Mouse (Mus musculus): Measurements from ENCODE around the gene Troap. TPM values are rescaled to one million over a fixed set of nuclear protein-coding genes. Genes with fewer than 3 reads are reported as not detected.
A peak's percentile ranks its signal among the peaks of the same experiment; 100 is the strongest.
"Not testable (repeated sequence)": the region's sequence is repeated elsewhere in the genome, so short reads cannot be mapped to it uniquely, and the experiment has no call there.

Gene Troap
- polyA plus RNA-seq, 2 experiments = 22.1 to 41.5 TPM

DNA sequence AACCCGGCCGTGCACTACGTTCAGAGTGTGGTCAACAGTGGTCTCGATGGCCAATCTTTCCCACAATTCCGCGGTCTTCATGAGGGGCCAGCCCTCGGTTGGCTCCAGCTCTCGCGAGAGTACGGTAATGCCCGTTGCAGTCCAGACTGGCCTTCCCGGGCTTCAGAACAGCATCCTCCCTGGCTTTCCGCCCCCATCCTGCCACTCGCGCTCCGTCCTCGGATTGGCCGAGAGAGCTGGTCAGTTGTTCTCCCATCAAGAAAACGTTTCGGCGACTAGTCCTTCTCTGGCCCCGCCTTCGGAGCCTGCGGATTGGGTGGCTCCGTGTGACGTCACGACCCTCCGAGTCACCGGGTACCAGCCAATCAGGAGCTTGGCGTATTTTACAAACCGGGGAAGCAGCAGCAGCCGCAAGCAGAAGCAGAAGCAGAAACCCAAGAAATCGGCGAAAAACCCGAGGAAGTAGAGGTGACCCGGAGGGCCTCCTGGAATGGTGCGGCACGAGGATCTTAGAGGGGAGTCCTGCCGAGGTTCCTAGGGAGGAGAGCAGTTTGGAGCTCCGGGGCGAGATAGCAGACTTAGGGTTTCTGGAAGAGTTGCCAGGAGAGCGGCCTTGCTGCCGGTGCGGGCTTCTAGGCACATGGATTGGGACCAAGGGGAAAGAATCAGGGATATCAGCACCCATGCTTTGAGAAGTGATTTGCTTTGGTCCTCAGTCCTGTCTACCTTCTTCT lies 392 bp downstream of the Troap start:
- H3K9me3 ChIP-seq (ENCODE audit: control insufficient read depth, low read length) = no peaks in the 10 kb centered on the region
- peaks cover 13% of the 10 kb centered on the region for H3K4me1 ChIP-seq (ENCODE audit: control insufficient read depth, insufficient read depth, low read length)
- DNase-seq (ENCODE audit: low spot score) (peak; percentile 98), ATAC-seq (ENCODE audit: low FRiP score, low read depth) (peak; percentile 98)
- H3K4me3 ChIP-seq (replicated peaks; ENCODE audit: low read length) = peak overlapping the region; percentile 64
- WGBS = under 1% methylated on average over 44 of the region's 44 CpGs
- H3K9ac ChIP-seq (ENCODE audit: low read depth, low read length, severe bottlenecking) = peak overlapping the region; percentile 70
- peak overlapping the region; percentile 96 for H3K27ac ChIP-seq (replicated peaks; ENCODE audit: low read depth, low read length)
- H3K27me3 ChIP-seq (ENCODE audit: control insufficient read depth, insufficient read depth, low read length) = no peaks in the 10 kb centered on the region
- peak overlapping the region; percentile 85 for H3K4me2 ChIP-seq (replicated peaks; ENCODE audit: low read depth, low read length, severe bottlenecking)
- TF ChIP-seq POLR2A (IDR thresholded peaks at IDR 0.05; ENCODE audit: borderline replicate concordance, extremely low read depth, insufficient read depth, insufficient read length) = 0 out of 2 replicates have a peak, but pooled peaks have one; percentile 7
- H3K36me3 ChIP-seq (ENCODE audit: control insufficient read depth, insufficient read depth, low read length) = peaks cover 11% of the 10 kb centered on the region; the same call in 1 of the 2 replicates

DNA sequence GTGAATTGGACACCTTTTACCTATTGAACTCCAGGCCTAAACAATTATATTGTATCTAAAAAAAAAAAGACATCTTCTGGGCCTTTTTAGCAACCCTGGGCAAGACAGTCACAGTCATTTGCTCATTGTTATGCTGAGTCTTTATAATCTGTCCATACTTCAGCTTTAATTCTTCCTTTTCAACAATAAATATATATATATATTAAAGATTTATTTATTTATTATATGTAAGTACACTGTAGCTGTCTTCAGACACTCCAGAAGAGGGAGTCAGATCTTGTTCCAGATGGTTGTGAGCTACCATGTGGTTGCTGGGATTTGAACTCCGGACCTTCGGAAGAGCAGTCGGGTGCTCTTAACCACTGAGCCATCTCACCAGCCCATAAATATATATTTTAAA lies 1.6 kb downstream of the Troap start:
- not testable (repeated sequence) for H3K4me3 ChIP-seq (replicated peaks; ENCODE audit: low read length)

DNA sequence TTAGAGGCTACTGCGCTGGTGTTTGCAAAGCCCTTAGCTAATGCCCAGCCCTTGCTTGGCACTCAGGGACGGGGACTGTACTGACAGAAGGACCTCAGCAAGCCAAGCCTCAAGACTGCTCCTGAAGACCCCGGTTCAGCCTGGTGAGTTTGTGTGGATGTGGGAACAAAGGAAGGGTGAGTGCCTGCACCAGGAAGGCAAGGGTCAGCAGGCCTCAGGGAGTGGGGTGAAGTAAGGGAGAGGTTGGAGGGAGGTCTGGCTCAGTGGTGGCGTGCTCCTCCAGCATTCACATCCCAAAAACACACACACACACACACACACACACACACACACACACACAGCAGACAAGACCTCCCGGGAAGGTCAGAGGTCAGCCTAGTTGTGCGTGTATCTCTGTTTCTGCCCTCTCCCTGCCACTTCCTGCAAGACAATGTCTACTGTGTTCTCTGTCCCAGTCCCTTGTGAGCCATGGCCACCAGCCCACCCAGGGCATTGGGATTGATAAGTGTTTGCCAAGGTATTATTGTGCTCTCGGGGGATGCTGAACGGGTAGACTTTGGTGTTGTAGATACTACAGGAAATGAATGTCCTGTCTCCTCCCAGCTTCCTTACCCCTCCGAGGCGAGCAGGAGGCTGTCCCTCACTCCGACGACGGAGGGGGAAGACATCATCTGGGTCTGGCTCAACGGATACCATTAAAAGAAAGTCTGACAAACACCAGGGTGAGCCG lies 4.0 kb downstream of the Troap start:
- H3K9ac ChIP-seq (ENCODE audit: low read depth, low read length, severe bottlenecking) = 0 out of 2 replicates have a peak overlapping the region, but pooled peaks have one; percentile 16

More for the DNA sequence above, 1.6 kb downstream of the Troap start:
- H3K9me3 ChIP-seq (ENCODE audit: control insufficient read depth, low read length); H3K27ac ChIP-seq (replicated peaks; ENCODE audit: low read depth, low read length); H3K27me3 ChIP-seq (ENCODE audit: control insufficient read depth, insufficient read depth, low read length); ATAC-seq (ENCODE audit: low FRiP score, low read depth); DNase-seq (ENCODE audit: low spot score): not testable (repeated sequence)
- WGBS = 99% methylated on average over 3 of the region's 3 CpGs
- peaks cover 21% of the 10 kb centered on the region for H3K36me3 ChIP-seq (ENCODE audit: control insufficient read depth, insufficient read depth, low read length)
- H3K4me2 ChIP-seq (replicated peaks; ENCODE audit: low read depth, low read length, severe bottlenecking) = peak overlapping the region; percentile 85
- H3K9ac ChIP-seq (ENCODE audit: low read depth, low read length, severe bottlenecking) = 0 out of 2 replicates have a peak overlapping the region, but pooled peaks have one; percentile 70
- H3K4me1 ChIP-seq (ENCODE audit: control insufficient read depth, insufficient read depth, low read length) = peaks cover 13% of the 10 kb centered on the region

DNA sequence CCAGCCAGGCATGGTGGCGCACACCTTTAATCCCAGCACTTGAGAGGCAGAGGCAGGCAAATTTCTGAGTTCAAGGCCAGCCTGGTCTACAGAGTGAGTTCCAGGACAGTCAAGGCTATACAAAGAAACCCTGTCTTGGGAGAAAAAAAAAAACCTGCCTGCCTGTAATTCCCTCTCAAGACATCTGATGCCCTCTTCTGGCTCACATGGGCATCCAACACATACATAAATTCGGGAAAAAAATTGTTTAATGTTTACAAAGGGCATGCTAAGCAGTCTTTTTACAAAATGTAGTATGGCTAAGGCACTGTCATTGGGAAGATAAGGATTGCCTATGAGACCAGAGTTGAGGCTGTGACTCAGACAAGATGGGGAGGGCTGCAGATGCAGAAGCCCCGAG lies 5.4 kb downstream of the Troap start:
- ATAC-seq (ENCODE audit: low FRiP score, low read depth) (no peak), DNase-seq (ENCODE audit: low spot score) (no peak)
- no peak overlapping the region for H3K4me3 ChIP-seq (replicated peaks; ENCODE audit: low read length)
- H3K9ac ChIP-seq (ENCODE audit: low read depth, low read length, severe bottlenecking) = no peak overlapping the region
- H3K27me3 ChIP-seq (ENCODE audit: control insufficient read depth, insufficient read depth, low read length) = peaks cover 11% of the 10 kb centered on the region
- peaks cover 10% of the 10 kb centered on the region for H3K4me1 ChIP-seq (ENCODE audit: control insufficient read depth, insufficient read depth, low read length)
- no peak overlapping the region for H3K4me2 ChIP-seq (replicated peaks; ENCODE audit: low read depth, low read length, severe bottlenecking)
- no peak for TF ChIP-seq POLR2A (IDR thresholded peaks at IDR 0.05; ENCODE audit: borderline replicate concordance, extremely low read depth, insufficient read depth, insufficient read length)
- 78% methylated on average over 3 of the region's 3 CpGs for WGBS
- no peak overlapping the region for H3K27ac ChIP-seq (replicated peaks; ENCODE audit: low read depth, low read length)
- no peaks in the 10 kb centered on the region for H3K9me3 ChIP-seq (ENCODE audit: control insufficient read depth, low read length)
- H3K36me3 ChIP-seq (ENCODE audit: control insufficient read depth, insufficient read depth, low read length) = peaks cover 42% of the 10 kb centered on the region

More for the DNA sequence above, 4.0 kb downstream of the Troap start:
- no peak for TF ChIP-seq POLR2A (IDR thresholded peaks at IDR 0.05; ENCODE audit: borderline replicate concordance, extremely low read depth, insufficient read depth, insufficient read length)
- Histone ChIP-seq H3K4me2 (replicated peaks; ENCODE audit: low read depth, low read length, severe bottlenecking) (no peak overlapping the region), H3K9me3 (ENCODE audit: control insufficient read depth, low read length) (no peaks in the 10 kb centered on the region), H3K4me1 (ENCODE audit: control insufficient read depth, insufficient read depth, low read length) (peaks cover 13% of the 10 kb centered on the region), H3K27ac (replicated peaks; ENCODE audit: low read depth, low read length) (no peak overlapping the region), H3K27me3 (ENCODE audit: control insufficient read depth, insufficient read depth, low read length) (no peaks in the 10 kb centered on the region), H3K4me3 (replicated peaks; ENCODE audit: low read length) (no peak overlapping the region), H3K36me3 (ENCODE audit: control insufficient read depth, insufficient read depth, low read length) (peaks cover 42% of the 10 kb centered on the region)
- WGBS = 83% methylated on average over 15 of the region's 15 CpGs
- ATAC-seq (ENCODE audit: low FRiP score, low read depth) = no peak
- DNase-seq (ENCODE audit: low spot score) = no peak

DNA sequence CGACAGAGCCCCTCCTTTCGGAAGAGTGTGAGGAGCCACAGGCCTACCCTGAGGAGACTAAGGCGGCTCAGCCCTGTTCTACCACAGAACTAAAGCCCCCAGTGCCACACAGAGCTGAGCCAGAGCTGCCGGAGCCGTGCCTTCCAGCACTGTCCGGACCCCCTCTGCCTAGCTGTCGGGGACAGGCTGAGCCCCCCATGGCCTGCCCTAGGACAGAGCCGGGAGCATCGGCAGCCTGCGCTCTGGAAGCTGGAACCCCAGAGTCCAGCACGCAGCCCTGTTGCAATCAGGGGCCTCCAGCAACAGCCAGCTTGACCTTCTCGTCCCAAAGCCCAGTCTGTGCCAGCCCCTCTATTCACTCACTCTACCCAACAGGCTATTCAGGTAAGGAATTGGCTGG lies 7.9 kb downstream of the Troap start:
- no peak for ATAC-seq (ENCODE audit: low FRiP score, low read depth)
- H3K9me3 ChIP-seq (ENCODE audit: control insufficient read depth, low read length) = no peaks in the 10 kb centered on the region
- H3K36me3 ChIP-seq (ENCODE audit: control insufficient read depth, insufficient read depth, low read length) = peaks cover 39% of the 10 kb centered on the region
- no peaks in the 10 kb centered on the region for H3K4me1 ChIP-seq (ENCODE audit: control insufficient read depth, insufficient read depth, low read length)
- DNase-seq (ENCODE audit: low spot score) = no peak
- peaks cover 35% of the 10 kb centered on the region for H3K27me3 ChIP-seq (ENCODE audit: control insufficient read depth, insufficient read depth, low read length)
- no peak overlapping the region for H3K4me2 ChIP-seq (replicated peaks; ENCODE audit: low read depth, low read length, severe bottlenecking)
- WGBS = 94% methylated on average over 12 of the region's 12 CpGs
- H3K9ac ChIP-seq (ENCODE audit: low read depth, low read length, severe bottlenecking) = no peak overlapping the region
- H3K4me3 ChIP-seq (replicated peaks; ENCODE audit: low read length) = no peak overlapping the region
- no peak for TF ChIP-seq POLR2A (IDR thresholded peaks at IDR 0.05; ENCODE audit: borderline replicate concordance, extremely low read depth, insufficient read depth, insufficient read length)
- H3K27ac ChIP-seq (replicated peaks; ENCODE audit: low read depth, low read length) = no peak overlapping the region
